Mouse (Mus musculus): ENCODE measurements around the gene Syt1.

Gene Syt1

DNA sequence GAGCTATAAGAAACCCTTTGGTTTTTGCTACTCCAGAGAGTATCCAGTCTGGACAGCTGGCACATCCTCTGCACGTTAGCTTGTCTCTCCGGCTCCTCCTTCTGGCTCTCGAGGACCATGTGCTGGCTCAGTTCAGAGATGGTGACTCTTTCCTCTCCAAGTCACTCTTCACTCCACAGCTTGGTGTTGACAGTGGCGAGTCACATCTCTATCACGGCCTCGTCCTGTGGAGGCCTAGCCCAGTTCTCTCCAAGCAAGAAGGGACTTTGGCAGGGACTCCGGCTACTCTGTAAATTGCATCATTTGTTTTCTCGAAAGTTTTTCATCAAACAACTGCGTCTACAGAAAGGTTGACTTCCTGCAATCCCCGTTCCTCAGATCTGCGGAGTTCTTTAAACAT lies 562.4 kb downstream of the Syt1 start:
- no peak for DNase-seq (ENCODE audit: low read depth, low spot score)

Data from brain, adult 2 months (tissue).